ENCODE assay signal across 11 mouse cellular contexts in genomic region chr17:27385513-27386261, GRCm38 (mm10).
DNase-seq lines count a peak whose midpoint lies in the region; ATAC-seq and TF ChIP-seq lines count a peak whose summit lies in the region.
"Had no signal": no experiment of that assay in that cellular context is flagged by ENCODE, and none has a peak within 500 bp of the region (broad histone marks: within the 10 kb centered on the region; RNA-seq: fewer than 3 reads in every experiment).

No protein-coding gene starts in this region.

- no peaks in the 10 kb centered on the region for H3K36me3 ChIP-seq in intestine, embryonic 14.5 days (ENCODE audit: control insufficient read depth, insufficient read depth, low read length)
- no peaks in the 10 kb centered on the region for H3K36me3 ChIP-seq in intestine, postnatal 0 days (ENCODE audit: control insufficient read depth, insufficient read depth)
- peaks cover 4% of the 10 kb centered on the region; the same call in 1 of the 2 replicates for H3K36me3 ChIP-seq in E14TG2a.4 (ENCODE audit: insufficient read depth, low read length)
- H3K36me3 ChIP-seq in limb, embryonic 12.5 days = no peaks in the 10 kb centered on the region
- H3K36me3 ChIP-seq: neural tube, embryonic 13.5 days had no signal

- H3K4me3 ChIP-seq in intestine, embryonic 14.5 days (ENCODE audit: low read depth, low read length) = no peak overlapping the region
- no peak overlapping the region for H3K4me3 ChIP-seq in intestine, postnatal 0 days (ENCODE audit: low read depth, low read length)
- peak overlapping the region; percentile 29; the same call in 1 of the 2 replicates for H3K4me3 ChIP-seq in E14TG2a.4 (replicated peaks; ENCODE audit: low read length)
- peak overlapping the region; percentile 15; the same call in 1 of the 2 replicates for H3K4me3 ChIP-seq in limb, embryonic 12.5 days (replicated peaks)
- H3K4me3 ChIP-seq: neural tube, embryonic 13.5 days had no signal

- no peak overlapping the region for H3K27ac ChIP-seq in intestine, embryonic 14.5 days (ENCODE audit: low read depth)
- no peak overlapping the region for H3K27ac ChIP-seq in intestine, postnatal 0 days (ENCODE audit: low read depth, low read length)
- no peak overlapping the region for H3K27ac ChIP-seq in limb, embryonic 12.5 days
- H3K27ac ChIP-seq: hindbrain, embryonic 14.5 days; neural tube, embryonic 13.5 days had no signal

- peak overlapping the region; percentile 12; the same call in 1 of the 2 replicates for H3K4me2 ChIP-seq in intestine, embryonic 14.5 days (ENCODE audit: low read length)
- H3K4me2 ChIP-seq in intestine, postnatal 0 days (replicated peaks; ENCODE audit: low read depth) = no peak overlapping the region
- peak overlapping the region; percentile 41 for H3K4me2 ChIP-seq in limb, embryonic 12.5 days
- H3K4me2 ChIP-seq: hindbrain, embryonic 14.5 days; neural tube, embryonic 13.5 days had no signal

- H3K9me3 ChIP-seq in intestine, embryonic 14.5 days (ENCODE audit: control insufficient read depth, low read length) = 0 out of 2 replicates have a peak, but pooled peaks cover 4% of the 10 kb centered on the region
- no peaks in the 10 kb centered on the region for H3K9me3 ChIP-seq in intestine, postnatal 0 days (ENCODE audit: control insufficient read depth)
- H3K9me3 ChIP-seq in E14TG2a.4 (ENCODE audit: low read length) = peaks cover 58% of the 10 kb centered on the region
- H3K9me3 ChIP-seq in limb, embryonic 12.5 days = 0 out of 2 replicates have a peak, but pooled peaks cover 6% of the 10 kb centered on the region

- 37% methylated on average over 17 of the region's 17 CpGs for WGBS in intestine, embryonic 14.5 days
- 46% methylated on average over 17 of the region's 17 CpGs for WGBS in intestine, postnatal 0 days
- 32% methylated on average over 17 of the region's 17 CpGs for WGBS in limb, embryonic 12.5 days

- no peak for ATAC-seq in intestine, embryonic 14.5 days (replicated peaks; ENCODE audit: low FRiP score, low TSS enrichment, low read depth)
- ATAC-seq in intestine, postnatal 0 days = no peak
- ATAC-seq in limb, embryonic 12.5 days (ENCODE audit: insufficient number of reproducible peaks, insufficient read depth, low FRiP score, low TSS enrichment, low read depth) = no peak; the same call in 1 of the 2 replicates
- no peak for ATAC-seq in megakaryocyte progenitor cell, adult 5-6 weeks (replicated peaks; ENCODE audit: poor library complexity)

- H3K9ac ChIP-seq in intestine, embryonic 14.5 days (ENCODE audit: low read length) = no peak overlapping the region
- no peak overlapping the region for H3K9ac ChIP-seq in intestine, postnatal 0 days (ENCODE audit: low read depth, low read length)
- H3K9ac ChIP-seq in limb, embryonic 12.5 days (replicated peaks) = no peak overlapping the region; the same call in 1 of the 2 replicates
- H3K9ac ChIP-seq: hindbrain, embryonic 14.5 days; neural tube, embryonic 13.5 days had no signal

- no peak for TF ChIP-seq CTCF in intestine, postnatal 0 days (IDR thresholded peaks at IDR 0.05; ENCODE audit: low read depth)
- TF ChIP-seq CTCF in E14TG2a.4 (conservative IDR thresholded peaks at IDR 0.05; ENCODE audit: low read length) = no peak

- no peaks in the 10 kb centered on the region for H3K27me3 ChIP-seq in intestine, embryonic 14.5 days (replicated peaks; ENCODE audit: control insufficient read depth, insufficient read depth, low read length)
- H3K27me3 ChIP-seq in intestine, postnatal 0 days (replicated peaks; ENCODE audit: control insufficient read depth, insufficient read depth, low read length) = no peaks in the 10 kb centered on the region
- H3K27me3 ChIP-seq in E14TG2a.4 (ENCODE audit: insufficient read depth, low read length) = peaks cover 25% of the 10 kb centered on the region
- H3K27me3 ChIP-seq in limb, embryonic 12.5 days = no peaks in the 10 kb centered on the region

- no peak for DNase-seq in intestine, embryonic 14.5 days (ENCODE audit: low spot score)
- DNase-seq in R1 (ENCODE audit: low read depth, low spot score) = peak; percentile 40
- no peak for DNase-seq in spleen, postnatal 10 days (ENCODE audit: low spot score in 2 of 2)
- DNase-seq: cerebellum, postnatal 36 days; thymus, postnatal 36 days had no signal

- peaks cover 6% of the 10 kb centered on the region; the same call in 1 of the 2 replicates for H3K4me1 ChIP-seq in intestine, embryonic 14.5 days (replicated peaks; ENCODE audit: control insufficient read depth, insufficient read depth, low read length)
- no peaks in the 10 kb centered on the region for H3K4me1 ChIP-seq in intestine, postnatal 0 days (replicated peaks; ENCODE audit: control insufficient read depth, insufficient read depth, low read length)
- peaks cover 30% of the 10 kb centered on the region for H3K4me1 ChIP-seq in E14TG2a.4 (replicated peaks; ENCODE audit: low read depth, low read length)
- peaks cover 12% of the 10 kb centered on the region for H3K4me1 ChIP-seq in limb, embryonic 12.5 days (replicated peaks)

Comparison
In these comparisons a context has a peak if more than half of its experiments do, and no peak if none do; other contexts are left out.
1. H3K4me3 ChIP-seq: peak in E14TG2a.4 (single experiment) and limb, embryonic 12.5 days (single experiment); none in intestine, embryonic 14.5 days (single experiment) and intestine, postnatal 0 days (single experiment).